ENCODE assay signal across 11 mouse cellular contexts in genomic region chr9:63738086-63738701, GRCm38 (mm10). TPM values are rescaled to one million over a fixed set of nuclear protein-coding genes. Genes with fewer than 3 reads are reported as not detected.
DNase-seq lines count a peak whose midpoint lies in the region; ATAC-seq and TF ChIP-seq lines count a peak whose summit lies in the region.
"Had no signal": no experiment of that assay in that cellular context is flagged by ENCODE, and none has a peak within 500 bp of the region (broad histone marks: within the 10 kb centered on the region; RNA-seq: fewer than 3 reads in every experiment).

No protein-coding gene starts in this region.

- 69% methylated on average over 12 of the region's 12 CpGs for WGBS in limb, embryonic 12.5 days
- WGBS in small intestine, adult 2 months: 77% methylated on average over 12 of the region's 12 CpGs
- 66% methylated on average over 12 of the region's 12 CpGs for WGBS in forebrain, embryonic 15.5 days

- H3K27ac ChIP-seq in limb, embryonic 12.5 days: peak overlapping the region; percentile 72; the same call in 1 of the 2 replicates
- H3K27ac ChIP-seq in small intestine, adult 2 months (ENCODE audit: insufficient read depth, low read depth, low read length): 0 out of 2 replicates have a peak overlapping the region, but pooled peaks have one; percentile 8
- H3K27ac ChIP-seq in forebrain, embryonic 15.5 days (replicated peaks): no peak overlapping the region

- H3K27me3 ChIP-seq in limb, embryonic 12.5 days: no peaks in the 10 kb centered on the region
- no peaks in the 10 kb centered on the region for H3K27me3 ChIP-seq in small intestine, adult 2 months (ENCODE audit: control insufficient read depth, insufficient read depth, low read length)
- no peaks in the 10 kb centered on the region for H3K27me3 ChIP-seq in forebrain, embryonic 15.5 days
- H3K27me3 ChIP-seq: Patski had no signal

- ATAC-seq in limb, embryonic 12.5 days (ENCODE audit: insufficient number of reproducible peaks, insufficient read depth, low FRiP score, low TSS enrichment, low read depth): no peak
- no peak for ATAC-seq in forebrain, embryonic 15.5 days (replicated peaks)
- ATAC-seq: intestine, embryonic 16.5 days; Patski had no signal

- H3K4me2 ChIP-seq in limb, embryonic 12.5 days: 0 out of 2 replicates have a peak overlapping the region, but pooled peaks have one; percentile 13
- H3K4me2 ChIP-seq in forebrain, embryonic 15.5 days (replicated peaks): no peak overlapping the region

- no peak for TF ChIP-seq POLR2A in small intestine, adult 2 months (IDR thresholded peaks at IDR 0.05; ENCODE audit: low read depth, low read length)

- no peak overlapping the region for H3K4me3 ChIP-seq in limb, embryonic 12.5 days (replicated peaks)
- H3K4me3 ChIP-seq in small intestine, adult 2 months (ENCODE audit: low read depth, low read length): no peak overlapping the region
- H3K4me3 ChIP-seq in forebrain, embryonic 15.5 days: no peak overlapping the region

- peak; percentile 69 for DNase-seq in layer of hippocampus, adult 9-11 months
- DNase-seq in layer of hippocampus, postnatal 14 days (ENCODE audit: low spot score in 2 of 2): no peak
- peak; percentile 60 for DNase-seq in brain, adult 2 months (ENCODE audit: low read depth, low spot score)
- no peak for DNase-seq in urinary bladder, postnatal 36 days (ENCODE audit: low spot score in 2 of 2)
- DNase-seq in kidney, postnatal 25 days: no peak
- DNase-seq: cerebellum, adult 9-11 months had no signal

- H3K4me1 ChIP-seq in limb, embryonic 12.5 days (replicated peaks): peaks cover 92% of the 10 kb centered on the region
- H3K4me1 ChIP-seq in small intestine, adult 2 months (ENCODE audit: control insufficient read depth, insufficient read depth, insufficient read length, low read length): peaks cover 41% of the 10 kb centered on the region
- peaks cover 5% of the 10 kb centered on the region for H3K4me1 ChIP-seq in forebrain, embryonic 15.5 days

- H3K9ac ChIP-seq in limb, embryonic 12.5 days (replicated peaks): no peak overlapping the region
- no peak overlapping the region for H3K9ac ChIP-seq in forebrain, embryonic 15.5 days (replicated peaks)

- peaks cover 13% of the 10 kb centered on the region for H3K36me3 ChIP-seq in limb, embryonic 12.5 days
- H3K36me3 ChIP-seq in small intestine, adult 2 months (ENCODE audit: control insufficient read depth, insufficient read depth, low read length): peaks cover 5% of the 10 kb centered on the region; the same call in 1 of the 2 replicates
- H3K36me3 ChIP-seq in forebrain, embryonic 15.5 days: no peaks in the 10 kb centered on the region

- H3K9me3 ChIP-seq in limb, embryonic 12.5 days: no peaks in the 10 kb centered on the region
- no peaks in the 10 kb centered on the region for H3K9me3 ChIP-seq in forebrain, embryonic 15.5 days

- TF ChIP-seq CTCF in small intestine, adult 2 months (IDR thresholded peaks at IDR 0.05; ENCODE audit: extremely low read depth, insufficient read length, insufficient replicate concordance, low read depth, low read length): no peak

RNA-seq across cellular contexts. Expression of gene Smad3, which starts 19.6 kb away (rescaled TPM):
- total RNA-seq in layer of hippocampus, postnatal 14 days (2021): 10 to 100 TPM; 18.9 to 24.3 TPM
- 39.9 and 43.4 TPM in 2 replicates for polyA plus RNA-seq in limb, embryonic 12.5 days (2016; fragmentation: Nextera tagmentation; extraction: Ambion mirVana)
- 13.9 and 21.6 TPM in 2 replicates for polyA plus RNA-seq in small intestine, adult 2 months (2012; rRNA removed)
- polyA plus RNA-seq in forebrain, embryonic 15.5 days (2015; fragmentation: Nextera tagmentation; extraction: Ambion mirVana): 7.0 and 7.6 TPM in 2 replicates

Comparison
In these comparisons a context has a peak if more than half of its experiments do, and no peak if none do; other contexts are left out.
1. DNase-seq: peak in layer of hippocampus, adult 9-11 months (single experiment) and brain, adult 2 months (single experiment); none in layer of hippocampus, postnatal 14 days (0 of 2), urinary bladder, postnatal 36 days (0 of 2) and kidney, postnatal 25 days (0 of 2).